Mouse (Mus musculus): Measurements from ENCODE around the gene Vmn2r31. TPM values are rescaled to one million over a fixed set of nuclear protein-coding genes. Genes with fewer than 3 reads are reported as not detected.
"Not testable (repeated sequence)": the region's sequence is repeated elsewhere in the genome, so short reads cannot be mapped to it uniquely, and the experiment has no call there.

Gene Vmn2r31
- polyA plus RNA-seq (2014; fragmentation: Nextera tagmentation; extraction: Ambion mirVana): not detected in 2 replicates

DNA sequence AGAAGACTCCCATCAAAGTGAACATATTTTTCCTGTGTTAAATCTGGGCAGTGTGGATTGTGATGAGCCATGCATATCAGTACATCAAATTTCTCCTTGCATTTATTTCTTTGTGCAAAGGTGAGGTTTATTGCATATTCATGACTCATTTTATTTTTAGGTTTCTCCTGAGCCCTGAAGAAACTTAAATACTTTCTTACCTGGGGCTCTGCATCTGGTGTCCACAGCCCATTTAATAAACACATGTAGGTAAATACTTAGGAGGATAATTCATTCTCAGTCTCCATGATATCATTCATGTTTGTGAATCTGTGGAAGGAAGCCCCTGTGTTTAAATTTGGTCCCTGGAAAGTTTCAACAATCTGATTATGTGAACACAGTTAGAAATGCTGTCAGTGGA, at the start of gene Vmn2r31:
Gene Vmn2r31, minus strand, starts transcription at position 101 of the 400 bp plus-strand sequence.
- DNase-seq (ENCODE audit: low spot score); H3K9ac ChIP-seq (replicated peaks; ENCODE audit: low read length); H3K4me2 ChIP-seq (ENCODE audit: low read depth, low read length); H3K4me1 ChIP-seq (ENCODE audit: control insufficient read depth, insufficient read depth, low read length); ATAC-seq (replicated peaks; ENCODE audit: insufficient number of reproducible peaks, low FRiP score, low TSS enrichment, low read depth); H3K27ac ChIP-seq (replicated peaks; ENCODE audit: low read depth, low read length); H3K9me3 ChIP-seq (replicated peaks; ENCODE audit: control insufficient read depth, low read length); H3K4me3 ChIP-seq (ENCODE audit: low read depth, low read length); H3K36me3 ChIP-seq (replicated peaks; ENCODE audit: control insufficient read depth, insufficient read depth, low read depth, low read length); H3K27me3 ChIP-seq (ENCODE audit: control insufficient read depth, insufficient read depth, low read length): not testable (repeated sequence)

- H3K27me3 ChIP-seq (ENCODE audit: control insufficient read depth, insufficient read depth, low read length); H3K9me3 ChIP-seq (replicated peaks; ENCODE audit: control insufficient read depth, low read length); ATAC-seq (replicated peaks; ENCODE audit: insufficient number of reproducible peaks, low FRiP score, low TSS enrichment, low read depth); H3K9ac ChIP-seq (replicated peaks; ENCODE audit: low read length); H3K36me3 ChIP-seq (replicated peaks; ENCODE audit: control insufficient read depth, insufficient read depth, low read depth, low read length); DNase-seq (ENCODE audit: low spot score); H3K4me1 ChIP-seq (ENCODE audit: control insufficient read depth, insufficient read depth, low read length); H3K4me2 ChIP-seq (ENCODE audit: low read depth, low read length); H3K27ac ChIP-seq (replicated peaks; ENCODE audit: low read depth, low read length); H3K4me3 ChIP-seq (ENCODE audit: low read depth, low read length): not testable (repeated sequence)
- WGBS: 47% methylated on average over 12 of the region's 12 CpGs
These were observed 25.1 kb downstream of the Vmn2r31 start, which contains the start of gene Gm45783 for GRCm38 (mm10) chr7:7374431-7374830. Gene Gm45783 (minus strand): TSS chr7:7374573.

DNA sequence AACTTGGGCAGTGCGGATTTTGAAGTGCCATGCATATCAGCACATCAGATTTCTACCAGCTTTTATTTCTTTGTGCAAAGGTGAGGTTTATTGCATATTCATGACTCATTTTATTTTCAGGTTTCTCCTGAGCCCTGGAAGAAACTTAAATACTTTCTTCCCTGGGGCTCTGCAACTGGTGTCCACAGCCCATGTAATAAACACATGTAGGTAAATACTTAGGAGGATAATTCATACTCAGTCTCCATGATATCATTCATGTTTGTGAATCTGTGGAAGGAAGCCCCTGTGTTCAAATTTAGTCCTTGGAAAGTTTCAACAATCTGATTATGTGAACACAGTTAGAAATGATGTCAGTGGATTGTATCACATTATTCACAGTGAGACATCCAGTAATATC, 62.0 kb downstream of the Vmn2r31 start, which contains the start of gene Vmn2r30:
Gene Vmn2r30, minus strand, starts transcription at position 101 of the 400 bp plus-strand sequence.
- H3K9me3 ChIP-seq (replicated peaks; ENCODE audit: control insufficient read depth, low read length); H3K36me3 ChIP-seq (replicated peaks; ENCODE audit: control insufficient read depth, insufficient read depth, low read depth, low read length); H3K27me3 ChIP-seq (ENCODE audit: control insufficient read depth, insufficient read depth, low read length); H3K4me1 ChIP-seq (ENCODE audit: control insufficient read depth, insufficient read depth, low read length); H3K27ac ChIP-seq (replicated peaks; ENCODE audit: low read depth, low read length); ATAC-seq (replicated peaks; ENCODE audit: insufficient number of reproducible peaks, low FRiP score, low TSS enrichment, low read depth); DNase-seq (ENCODE audit: low spot score); H3K9ac ChIP-seq (replicated peaks; ENCODE audit: low read length); H3K4me3 ChIP-seq (ENCODE audit: low read depth, low read length); H3K4me2 ChIP-seq (ENCODE audit: low read depth, low read length): not testable (repeated sequence)
- no CpG with 5 or more reads among the region's 1 CpGs for WGBS

Other genes with a start within 250 kb of the Vmn2r31 start
- 3.0 and 4.5 TPM in 2 replicates for gene Zfp418, start 228.4 kb downstream of the Vmn2r31 start, polyA plus RNA-seq (2014; fragmentation: Nextera tagmentation; extraction: Ambion mirVana)
- 10.8 and 11.5 TPM in 2 replicates for gene Zfp772, start 189.7 kb downstream of the Vmn2r31 start, polyA plus RNA-seq (2014; fragmentation: Nextera tagmentation; extraction: Ambion mirVana)
- 0.27 and 0.45 TPM in 2 replicates for gene Vmn2r29, start 152.4 kb downstream of the Vmn2r31 start, polyA plus RNA-seq (2014; fragmentation: Nextera tagmentation; extraction: Ambion mirVana)
- 2.5 and 3.0 TPM in 2 replicates for gene Gm45844, start 121.4 kb downstream of the Vmn2r31 start, polyA plus RNA-seq (2014; fragmentation: Nextera tagmentation; extraction: Ambion mirVana)
- gene Clcn4, start 98.9 kb downstream of the Vmn2r31 start, polyA plus RNA-seq (2014; fragmentation: Nextera tagmentation; extraction: Ambion mirVana): 36.5 and 41.4 TPM in 2 replicates
- not detected in 2 replicates for gene Vmn2r30, start 62.1 kb downstream of the Vmn2r31 start, polyA plus RNA-seq (2014; fragmentation: Nextera tagmentation; extraction: Ambion mirVana)
- gene Gm45783, start 25.1 kb downstream of the Vmn2r31 start, polyA plus RNA-seq (2014; fragmentation: Nextera tagmentation; extraction: Ambion mirVana): not detected in 2 replicates
- not detected in 2 replicates for gene Vmn2r32, start 80.3 kb upstream of the Vmn2r31 start, polyA plus RNA-seq (2014; fragmentation: Nextera tagmentation; extraction: Ambion mirVana)
- not detected in 2 replicates for gene Vmn2r33, start 167.1 kb upstream of the Vmn2r31 start, polyA plus RNA-seq (2014; fragmentation: Nextera tagmentation; extraction: Ambion mirVana)